ENCODE assay signal across 13 mouse cellular contexts in genomic region chr11:114687574-114688188, GRCm38 (mm10). TPM values are rescaled to one million over a fixed set of nuclear protein-coding genes. Genes with fewer than 3 reads are reported as not detected.
DNase-seq lines count a peak whose midpoint lies in the region; ATAC-seq and TF ChIP-seq lines count a peak whose summit lies in the region.
"Had no signal": no experiment of that assay in that cellular context is flagged by ENCODE, and none has a peak within 500 bp of the region (broad histone marks: within the 10 kb centered on the region; RNA-seq: fewer than 3 reads in every experiment).

No protein-coding gene starts in this region.

- no peaks in the 10 kb centered on the region for H3K36me3 ChIP-seq in forebrain, embryonic 15.5 days
- peaks cover 13% of the 10 kb centered on the region; the same call in 1 of the 2 replicates for H3K36me3 ChIP-seq in forebrain, embryonic 14.5 days (ENCODE audit: control insufficient read depth, insufficient read depth, low read length)
- H3K36me3 ChIP-seq in lung, embryonic 14.5 days (ENCODE audit: insufficient read depth): no peaks in the 10 kb centered on the region
- no peaks in the 10 kb centered on the region for H3K36me3 ChIP-seq in embryonic facial prominence, embryonic 11.5 days (replicated peaks; ENCODE audit: control insufficient read depth, insufficient read depth, low read depth, low read length)
- 0 out of 2 replicates have a peak, but pooled peaks cover 3% of the 10 kb centered on the region for H3K36me3 ChIP-seq in liver, postnatal 0 days (replicated peaks; ENCODE audit: insufficient read depth, low read length)

- H3K27ac ChIP-seq in forebrain, embryonic 15.5 days (replicated peaks): peak overlapping the region; percentile 37; the same call in 1 of the 2 replicates
- no peak overlapping the region for H3K27ac ChIP-seq in forebrain, embryonic 14.5 days (ENCODE audit: low read depth, low read length)
- peak overlapping the region; percentile 27; the same call in 1 of the 2 replicates for H3K27ac ChIP-seq in lung, embryonic 14.5 days (ENCODE audit: low read depth)
- peak overlapping the region; percentile 59 for H3K27ac ChIP-seq in embryonic facial prominence, embryonic 11.5 days (replicated peaks; ENCODE audit: low read depth, low read length)
- H3K27ac ChIP-seq in liver, postnatal 0 days (ENCODE audit: low read depth): peak overlapping the region; percentile 52

- TF ChIP-seq CTCF in lung, embryonic 14.5 days (IDR thresholded peaks at IDR 0.05; ENCODE audit: low read depth): no peak
- no peak for TF ChIP-seq CTCF in liver, postnatal 0 days (IDR thresholded peaks at IDR 0.05; ENCODE audit: low read depth)

- WGBS in forebrain, embryonic 15.5 days: 72% methylated on average over 10 of the region's 10 CpGs
- 79% methylated on average over 10 of the region's 10 CpGs for WGBS in forebrain, embryonic 14.5 days
- WGBS in lung, embryonic 14.5 days: 14% methylated on average over 9 of the region's 10 CpGs
- 30% methylated on average over 10 of the region's 10 CpGs for WGBS in embryonic facial prominence, embryonic 11.5 days
- 31% methylated on average over 9 of the region's 10 CpGs for WGBS in liver, postnatal 0 days (ENCODE audit: insufficient replicate concordance)

- DNase-seq in forebrain, embryonic 14.5 days (ENCODE audit: low spot score): no peak
- peak; percentile 73 for DNase-seq in lung, embryonic 14.5 days
- no peak for DNase-seq in lung, postnatal 4 days
- DNase-seq in embryonic facial prominence, embryonic 11.5 days (ENCODE audit: low spot score): peak; percentile 76
- DNase-seq in liver, postnatal 0 days: no peak
- DNase-seq in T-cell, adult 2 months (ENCODE audit: low spot score): no peak
- no peak for DNase-seq in urinary bladder, adult 18-20 months (ENCODE audit: low spot score in 2 of 2)
- DNase-seq: heart, adult 11 months; right cerebral cortex, postnatal 25 days; thymus, postnatal 14 days had no signal

- no peak for TF ChIP-seq EP300 in liver, postnatal 0 days (IDR thresholded peaks at IDR 0.05; ENCODE audit: low read depth)

- no peak overlapping the region for H3K9ac ChIP-seq in forebrain, embryonic 15.5 days (replicated peaks)
- no peak overlapping the region for H3K9ac ChIP-seq in forebrain, embryonic 14.5 days (ENCODE audit: low read length)
- no peak overlapping the region for H3K9ac ChIP-seq in lung, embryonic 14.5 days
- no peak overlapping the region for H3K9ac ChIP-seq in embryonic facial prominence, embryonic 11.5 days (replicated peaks; ENCODE audit: low read length)
- H3K9ac ChIP-seq in liver, postnatal 0 days (replicated peaks): no peak overlapping the region

- no peak overlapping the region for H3K4me2 ChIP-seq in forebrain, embryonic 15.5 days (replicated peaks)
- H3K4me2 ChIP-seq in forebrain, embryonic 14.5 days (ENCODE audit: low read length): no peak overlapping the region
- no peak overlapping the region for H3K4me2 ChIP-seq in lung, embryonic 14.5 days
- H3K4me2 ChIP-seq in embryonic facial prominence, embryonic 11.5 days (ENCODE audit: low read depth, low read length): peak overlapping the region; percentile 10; the same call in 1 of the 2 replicates
- no peak overlapping the region for H3K4me2 ChIP-seq in liver, postnatal 0 days (ENCODE audit: low read depth, low read length)

- no peak for ATAC-seq in forebrain, embryonic 15.5 days (replicated peaks)
- ATAC-seq in forebrain, embryonic 14.5 days: no peak
- peak; percentile 61 for ATAC-seq in lung, embryonic 14.5 days (ENCODE audit: insufficient read depth)
- 0 out of 2 replicates have a peak, but pooled peaks have one; percentile 21 for ATAC-seq in embryonic facial prominence, embryonic 11.5 days (replicated peaks; ENCODE audit: insufficient number of reproducible peaks, low FRiP score, low TSS enrichment, low read depth)
- peak; percentile 72 for ATAC-seq in liver, postnatal 0 days
- ATAC-seq: inflammation-experienced regulatory T-cells, adult 6 months had no signal

- H3K27me3 ChIP-seq in forebrain, embryonic 15.5 days: no peaks in the 10 kb centered on the region
- no peaks in the 10 kb centered on the region for H3K27me3 ChIP-seq in forebrain, embryonic 14.5 days (replicated peaks; ENCODE audit: control insufficient read depth, insufficient read depth, low read length)
- no peaks in the 10 kb centered on the region for H3K27me3 ChIP-seq in lung, embryonic 14.5 days (ENCODE audit: insufficient read depth, low read length)
- no peaks in the 10 kb centered on the region for H3K27me3 ChIP-seq in embryonic facial prominence, embryonic 11.5 days (ENCODE audit: control insufficient read depth, insufficient read depth, low read length)
- H3K27me3 ChIP-seq in liver, postnatal 0 days (ENCODE audit: insufficient read depth, low read length): no peaks in the 10 kb centered on the region

- no peaks in the 10 kb centered on the region for H3K9me3 ChIP-seq in forebrain, embryonic 15.5 days
- H3K9me3 ChIP-seq in forebrain, embryonic 14.5 days (replicated peaks; ENCODE audit: control insufficient read depth, low read length): no peaks in the 10 kb centered on the region
- no peaks in the 10 kb centered on the region for H3K9me3 ChIP-seq in lung, embryonic 14.5 days (ENCODE audit: low read depth, low read length)
- H3K9me3 ChIP-seq in embryonic facial prominence, embryonic 11.5 days (replicated peaks; ENCODE audit: control insufficient read depth, low read length): no peaks in the 10 kb centered on the region
- H3K9me3 ChIP-seq in liver, postnatal 0 days (ENCODE audit: low read length): no peaks in the 10 kb centered on the region

- H3K4me3 ChIP-seq in forebrain, embryonic 15.5 days: no peak overlapping the region
- H3K4me3 ChIP-seq in forebrain, embryonic 14.5 days (ENCODE audit: low read depth, low read length): no peak overlapping the region
- no peak overlapping the region for H3K4me3 ChIP-seq in lung, embryonic 14.5 days (ENCODE audit: low read depth, low read length)
- H3K4me3 ChIP-seq in embryonic facial prominence, embryonic 11.5 days (ENCODE audit: low read depth, low read length): no peak overlapping the region
- no peak overlapping the region for H3K4me3 ChIP-seq in liver, postnatal 0 days (ENCODE audit: low read depth, low read length)
- H3K4me3 ChIP-seq: erythroblast, embryonic 14.5 days had no signal

- peaks cover 11% of the 10 kb centered on the region for H3K4me1 ChIP-seq in forebrain, embryonic 15.5 days
- H3K4me1 ChIP-seq in forebrain, embryonic 14.5 days (ENCODE audit: control insufficient read depth, insufficient read depth, low read length): no peaks in the 10 kb centered on the region
- H3K4me1 ChIP-seq in lung, embryonic 14.5 days (ENCODE audit: insufficient read depth): no peaks in the 10 kb centered on the region
- H3K4me1 ChIP-seq in embryonic facial prominence, embryonic 11.5 days (ENCODE audit: control insufficient read depth, insufficient read depth, low read length): 0 out of 2 replicates have a peak, but pooled peaks cover 2% of the 10 kb centered on the region
- peaks cover 24% of the 10 kb centered on the region for H3K4me1 ChIP-seq in liver, postnatal 0 days (ENCODE audit: insufficient read depth)

RNA-seq across cellular contexts. Expression of gene Ttyh2, which starts 12.4 kb away (rescaled TPM):
- 23.1 and 24.1 TPM in 2 replicates for polyA plus RNA-seq in forebrain, embryonic 15.5 days (2015; fragmentation: Nextera tagmentation; extraction: Ambion mirVana)
- 24.0 and 25.2 TPM in 2 replicates for polyA plus RNA-seq in forebrain, embryonic 14.5 days (2014; fragmentation: Nextera tagmentation; extraction: Ambion mirVana)
- 12.1 and 13.1 TPM in 2 replicates for polyA plus RNA-seq in lung, embryonic 14.5 days (2014; fragmentation: Nextera tagmentation; extraction: Ambion mirVana)
- polyA plus RNA-seq in embryonic facial prominence, embryonic 11.5 days (2014; fragmentation: Nextera tagmentation; extraction: Ambion mirVana): 15.5 and 16.4 TPM in 2 replicates
- polyA plus RNA-seq in liver, postnatal 0 days (2015; fragmentation: Nextera tagmentation; extraction: Ambion mirVana): 22.1 and 23.7 TPM in 2 replicates

RNA-seq across cellular contexts. Expression of gene Rpl38, which starts 19.4 kb away (rescaled TPM):
- polyA plus RNA-seq in forebrain, embryonic 15.5 days (2015; fragmentation: Nextera tagmentation; extraction: Ambion mirVana): 787 and 864 TPM in 2 replicates
- 739 and 915 TPM in 2 replicates for polyA plus RNA-seq in forebrain, embryonic 14.5 days (2014; fragmentation: Nextera tagmentation; extraction: Ambion mirVana)
- 978 and 1,085 TPM in 2 replicates for polyA plus RNA-seq in lung, embryonic 14.5 days (2014; fragmentation: Nextera tagmentation; extraction: Ambion mirVana)
- 888 and 938 TPM in 2 replicates for polyA plus RNA-seq in embryonic facial prominence, embryonic 11.5 days (2014; fragmentation: Nextera tagmentation; extraction: Ambion mirVana)
- polyA plus RNA-seq in liver, postnatal 0 days (2015; fragmentation: Nextera tagmentation; extraction: Ambion mirVana): 793 and 837 TPM in 2 replicates

RNA-seq across cellular contexts. Expression of gene Dnaic2, which starts 39.5 kb away (rescaled TPM):
- polyA plus RNA-seq in forebrain, embryonic 15.5 days (2015; fragmentation: Nextera tagmentation; extraction: Ambion mirVana): 1.9 and 2.6 TPM in 2 replicates
- polyA plus RNA-seq in forebrain, embryonic 14.5 days (2014; fragmentation: Nextera tagmentation; extraction: Ambion mirVana): 2.1 and 3.0 TPM in 2 replicates
- polyA plus RNA-seq in lung, embryonic 14.5 days (2014; fragmentation: Nextera tagmentation; extraction: Ambion mirVana): 0.16 and 0.85 TPM in 2 replicates
- 1.4 and 1.6 TPM in 2 replicates for polyA plus RNA-seq in embryonic facial prominence, embryonic 11.5 days (2014; fragmentation: Nextera tagmentation; extraction: Ambion mirVana)
- polyA plus RNA-seq in liver, postnatal 0 days (2015; fragmentation: Nextera tagmentation; extraction: Ambion mirVana): 0.13 TPM in 1 of 2 replicates, not detected in the other
- polyA plus RNA-seq: erythroblast, embryonic 14.5 days; inflammation-experienced regulatory T-cells, adult 6 months had no signal

Comparison
In these comparisons a context has a peak if more than half of its experiments do, and no peak if none do; other contexts are left out.
1. DNase-seq: peak in lung, embryonic 14.5 days (single experiment) and embryonic facial prominence, embryonic 11.5 days (single experiment); none in forebrain, embryonic 14.5 days (single experiment), lung, postnatal 4 days (0 of 2), liver, postnatal 0 days (single experiment), T-cell, adult 2 months (single experiment) and urinary bladder, adult 18-20 months (0 of 2).
2. ATAC-seq: peak in lung, embryonic 14.5 days (single experiment), embryonic facial prominence, embryonic 11.5 days (single experiment) and liver, postnatal 0 days (single experiment); none in forebrain, embryonic 15.5 days (single experiment) and forebrain, embryonic 14.5 days (single experiment).